Mouse (Mus musculus) ES-E14 (cell line): ENCODE measurements around the gene Ppy. TPM values are rescaled to one million over a fixed set of nuclear protein-coding genes. Genes with fewer than 3 reads are reported as not detected.
A peak's percentile ranks its signal among the peaks of the same experiment; 100 is the strongest.

Source experiments
- DNase-seq: peaks from one replicate; pipeline ENCODE4 v3.0.0-alpha.2; 2013; ENCODE audit warnings: low read depth, low spot score
- H3K27ac ChIP-seq: 2 replicates; pipeline ENCODE4 v1.5.1; 2012; ENCODE audit warnings: low read depth, mild to moderate bottlenecking, low read length, moderate library complexity, mixed read lengths; ENCODE audit not compliant: poor library complexity, insufficient read depth, severe bottlenecking
- H3K36me3 ChIP-seq: 2 replicates; pipeline ENCODE4 v1.6.1; 2012; ENCODE audit warnings: mild to moderate bottlenecking, low read length, moderate library complexity, mixed read lengths; ENCODE audit not compliant: control insufficient read depth, poor library complexity, insufficient read depth, severe bottlenecking
- H3K4me1 ChIP-seq, 2 experiments: fragments of 150-350 bp in 1 of 2; sonication (generic) in 1 of 2; 2 replicates each; pipeline ENCODE4 v1.6.1; 2012; ENCODE audit warnings: low read length in 2 of 2, mild to moderate bottlenecking in 1 of 2, mixed read lengths in 1 of 2; ENCODE audit not compliant: control insufficient read depth in 2 of 2, insufficient read depth in 2 of 2, poor library complexity in 1 of 2
- H3K4me3 ChIP-seq, 2 experiments: fragments of 150-350 bp in 1 of 2; sonication (generic) in 1 of 2; 2 replicates each; pipeline ENCODE4 v1.5.1; 2012; ENCODE audit warnings: low read length in 2 of 2, low read depth in 1 of 2, mild to moderate bottlenecking in 1 of 2, mixed read lengths in 1 of 2; ENCODE audit not compliant: insufficient read depth in 1 of 2, poor library complexity in 1 of 2, severe bottlenecking in 1 of 2
- H3K9ac ChIP-seq: 2 replicates; pipeline ENCODE4 v1.6.1; 2012; ENCODE audit warnings: low read depth, mild to moderate bottlenecking, low read length, mixed read lengths; ENCODE audit not compliant: poor library complexity, insufficient read depth, severe bottlenecking
- H3K9me3 ChIP-seq: fragments of 150-350 bp; sonication (generic); 2 replicates; pipeline ENCODE4 v1.6.1; 2012; ENCODE audit warnings: low read depth, mild to moderate bottlenecking, low read length; ENCODE audit not compliant: control insufficient read depth, insufficient read depth
- CHD2 ChIP-seq: IDR thresholded peaks from 2 replicates; pipeline ENCODE4 v1.6.1; 2014; ENCODE audit warnings: mild to moderate bottlenecking, low read depth, low read length, inconsistent platforms
- HCFC1 ChIP-seq: IDR thresholded peaks from 2 replicates; pipeline ENCODE4 v1.6.1; 2012; ENCODE audit warnings: low read length, inconsistent platforms, borderline replicate concordance; ENCODE audit not compliant: insufficient read depth
- MAFK ChIP-seq: IDR thresholded peaks from 2 replicates; pipeline ENCODE4 v1.6.1; 2014; ENCODE audit warnings: mild to moderate bottlenecking, low read depth, low read length, inconsistent platforms; ENCODE audit not compliant: insufficient read depth
- ZC3H11A ChIP-seq: IDR thresholded peaks from 2 replicates; pipeline ENCODE4 v1.6.1; 2012; ENCODE audit warnings: low read depth, mild to moderate bottlenecking, inconsistent platforms, low read length, borderline replicate concordance
- ZNF384 ChIP-seq: IDR thresholded peaks from 2 replicates; pipeline ENCODE4 v1.6.1; 2012; ENCODE audit warnings: low read depth, low read length, inconsistent platforms
- in situ Hi-C, 2 experiments: fragments of 600-800 bp; cut with MboI; formaldehyde crosslinking; loops; one replicate each; pipeline ENCODE4 v1.15.1; 2025; ENCODE audit warnings: low sequenced_read_pairs in 2 of 2, inconsistent platforms in 1 of 2; ENCODE audit not compliant: unreplicated experiment in 2 of 2
- total RNA-seq: library from RNA; depleted of rRNA; stranded (reverse); fragments of 300-350 nt; gene quantifications from 2 replicates; pipeline ENCODE4 v1.2.3, GENCODE M21; 2012

Gene Ppy
- total RNA-seq, 1 experiment = not detected

GRCm38 (mm10) chr11:102137625-102138446 lies 36.7 kb upstream of the Ppy start:
- TF ChIP-seq ZC3H11A = no peak
- no peak for TF ChIP-seq MAFK
- TF ChIP-seq CHD2 = no peak
- TF ChIP-seq HCFC1 = no peak
- no peak for TF ChIP-seq ZNF384
- DNase-seq = no peak
- Histone ChIP-seq H3K9me3 (no peaks in the 10 kb centered on the region), H3K27ac (no peak overlapping the region), H3K9ac (peak overlapping the region; percentile 47; the same call in 1 of the 2 replicates), H3K4me3 (peak overlapping the region; percentile 52), H3K36me3 (no peaks in the 10 kb centered on the region), H3K4me1 (peaks cover 2 to 7% of the 10 kb centered on the region in 2 experiments; a peak in 2 of 4 replicates)
- in situ Hi-C loops = no loop called here

GRCm38 (mm10) chr11:102134516-102134915 lies 33.4 kb upstream of the Ppy start:
- Histone ChIP-seq H3K9ac (no peak overlapping the region), H3K36me3 (no peaks in the 10 kb centered on the region), H3K4me3 (no peak overlapping the region), H3K4me1 (peaks cover 2 to 7% of the 10 kb centered on the region in 2 experiments; a peak in 2 of 4 replicates), H3K9me3 (no peaks in the 10 kb centered on the region), H3K27ac (no peak overlapping the region)
- no peak for TF ChIP-seq ZC3H11A
- TF ChIP-seq ZNF384 = no peak
- no peak for TF ChIP-seq CHD2
- no peak for TF ChIP-seq HCFC1
- TF ChIP-seq MAFK = no peak
- in situ Hi-C loops = no loop called here
- no peak for DNase-seq

DNA sequence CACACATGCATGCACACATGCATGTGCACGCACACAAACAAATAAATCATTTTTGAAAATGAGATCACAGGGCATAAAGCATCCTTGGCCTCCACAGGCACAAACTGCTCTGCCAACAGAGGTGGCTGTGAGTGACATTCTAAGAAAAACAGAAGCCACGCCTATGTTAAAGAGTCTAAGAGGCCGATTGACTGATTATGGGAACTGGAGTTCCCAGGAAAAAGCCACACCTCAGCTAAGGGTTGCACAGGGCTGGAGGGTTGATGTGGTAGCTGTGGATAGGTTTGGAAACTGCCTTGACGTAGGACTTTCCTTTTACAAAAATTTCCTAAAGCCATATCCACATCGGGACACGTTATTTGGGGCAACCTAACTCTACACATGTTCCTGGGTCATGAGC lies 16.3 kb upstream of the Ppy start:
- no peaks in the 10 kb centered on the region; a peak in 1 of 4 replicates for H3K4me1 ChIP-seq
- H3K9ac ChIP-seq = no peak overlapping the region
- no peak for DNase-seq
- no peak for TF ChIP-seq ZC3H11A
- no peak for TF ChIP-seq ZNF384
- TF ChIP-seq CHD2 = no peak
- no peak for TF ChIP-seq MAFK
- TF ChIP-seq HCFC1 = no peak
- no peaks in the 10 kb centered on the region for H3K9me3 ChIP-seq
- no peaks in the 10 kb centered on the region for H3K36me3 ChIP-seq
- no peak overlapping the region for H3K4me3 ChIP-seq
- in situ Hi-C loops = no loop called here
- H3K27ac ChIP-seq = no peak overlapping the region

- no peak for TF ChIP-seq CHD2
- TF ChIP-seq ZNF384 = no peak
- TF ChIP-seq ZC3H11A = no peak
- no peak for TF ChIP-seq HCFC1
- TF ChIP-seq MAFK = no peak
- in situ Hi-C loops = no loop called here
- H3K27ac ChIP-seq = no peak overlapping the region
- no peaks in the 10 kb centered on the region for H3K36me3 ChIP-seq
- DNase-seq = no peak
- no peaks in the 10 kb centered on the region for H3K9me3 ChIP-seq
- H3K4me1 ChIP-seq = no peaks in the 10 kb centered on the region; a peak in 1 of 4 replicates
- no peak overlapping the region for H3K4me3 ChIP-seq
- H3K9ac ChIP-seq = no peak overlapping the region
Observed at GRCm38 (mm10) chr11:102116241-102116640, 15.1 kb upstream of the Ppy start.
